Mouse (Mus musculus): Measurements from ENCODE around the gene Olfr417.
"Not testable (repeated sequence)": the region's sequence is repeated elsewhere in the genome, so short reads cannot be mapped to it uniquely, and the experiment has no call there.

The Olfr417 gene

DNA sequence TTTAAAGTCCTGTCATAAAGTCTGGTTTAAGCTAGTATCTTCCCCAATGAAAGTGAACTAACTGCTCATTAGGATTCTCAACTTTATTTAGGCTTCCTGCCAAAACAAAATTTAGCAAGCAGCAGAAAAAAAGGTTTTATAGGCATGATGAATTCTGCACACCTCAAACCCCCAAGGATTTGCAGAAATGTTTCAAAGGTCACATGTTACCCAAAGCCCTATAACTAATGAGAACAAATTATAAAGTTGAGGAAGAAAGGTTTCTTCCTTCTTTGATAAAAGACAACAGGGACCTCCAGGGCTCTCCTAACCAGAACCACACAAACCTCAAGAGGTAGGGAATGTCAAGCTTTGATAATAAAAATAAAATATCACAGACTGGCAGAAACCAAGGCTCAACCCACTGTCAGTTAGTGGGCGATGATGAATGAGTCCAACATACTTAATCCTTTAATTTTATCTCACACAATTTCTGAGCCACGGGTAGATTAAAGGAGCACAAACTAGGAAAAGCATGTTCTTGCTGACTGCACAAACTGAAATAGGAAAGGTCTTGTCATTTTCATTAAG lies at the start of gene Olfr417:
TSS of gene Olfr417 (plus strand) at position 241 of the 570 bp plus-strand sequence.
- no peak for ATAC-seq (ENCODE audit: low TSS enrichment)

DNA sequence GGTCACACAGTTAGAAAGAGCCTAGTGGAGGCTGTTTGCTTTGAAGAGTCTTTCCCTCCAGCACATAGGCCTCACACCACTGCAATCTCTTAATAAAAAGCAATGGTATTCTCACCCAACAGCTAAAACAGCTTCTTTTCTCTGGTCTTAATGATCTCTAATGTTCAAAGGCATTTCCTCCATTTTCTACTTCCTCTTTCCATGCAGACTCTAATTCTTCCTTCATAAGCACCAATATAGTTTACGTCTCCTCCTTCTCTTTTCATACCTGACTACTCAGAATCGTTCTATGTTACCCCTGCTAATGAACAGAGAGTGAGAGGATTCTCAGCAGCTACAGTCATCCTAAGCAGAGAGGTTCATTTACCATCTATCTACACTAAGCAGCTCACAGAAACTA lies 47.6 kb upstream of the Olfr417 start:
- ATAC-seq (ENCODE audit: low TSS enrichment), result no peak

DNA sequence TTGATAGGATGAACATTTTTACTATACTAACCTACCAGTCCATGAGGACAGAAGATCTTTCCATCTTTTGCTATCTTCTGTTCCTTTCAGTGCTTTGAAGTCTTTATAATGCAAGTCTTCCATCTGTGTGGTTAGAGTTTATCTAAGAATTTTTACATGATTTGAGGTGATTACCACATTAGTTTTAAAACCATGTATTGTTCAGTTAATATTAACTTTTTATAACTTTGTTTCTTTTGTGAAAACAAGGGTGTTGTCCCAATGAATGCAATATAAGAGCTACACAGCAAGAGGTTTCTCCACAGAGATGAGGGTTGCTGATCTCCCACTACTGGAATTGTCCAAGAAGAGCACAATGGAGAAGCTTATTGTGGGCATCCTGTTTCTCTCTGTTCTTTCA lies 34.7 kb upstream of the Olfr417 start, which contains the start of gene Mptx1:
TSS of gene Mptx1 (plus strand) at position 301 of the 400 bp plus-strand sequence.
- ATAC-seq (ENCODE audit: low TSS enrichment), result no peak

DNA sequence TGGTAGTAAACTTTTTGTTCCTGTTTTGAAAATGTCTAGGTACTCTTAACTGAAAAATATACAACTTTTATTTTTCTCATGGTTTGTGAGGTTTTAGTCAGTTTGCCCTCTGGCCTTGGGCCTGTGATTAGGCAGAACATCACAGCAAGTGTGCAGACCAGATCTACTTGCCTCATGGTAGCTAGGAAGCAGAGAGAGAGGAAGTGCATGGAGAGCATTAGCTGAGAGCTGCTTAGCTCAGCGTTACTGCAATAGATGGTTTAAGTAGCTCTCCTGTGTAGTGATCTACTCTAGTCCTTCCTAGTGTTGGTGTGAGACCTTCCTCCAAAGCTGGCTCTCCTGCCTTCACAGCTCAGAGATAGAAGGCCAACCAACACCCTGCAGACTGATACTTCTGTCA lies 11.3 kb upstream of the Olfr417 start:
- not testable (repeated sequence) for ATAC-seq (ENCODE audit: low TSS enrichment)

DNA sequence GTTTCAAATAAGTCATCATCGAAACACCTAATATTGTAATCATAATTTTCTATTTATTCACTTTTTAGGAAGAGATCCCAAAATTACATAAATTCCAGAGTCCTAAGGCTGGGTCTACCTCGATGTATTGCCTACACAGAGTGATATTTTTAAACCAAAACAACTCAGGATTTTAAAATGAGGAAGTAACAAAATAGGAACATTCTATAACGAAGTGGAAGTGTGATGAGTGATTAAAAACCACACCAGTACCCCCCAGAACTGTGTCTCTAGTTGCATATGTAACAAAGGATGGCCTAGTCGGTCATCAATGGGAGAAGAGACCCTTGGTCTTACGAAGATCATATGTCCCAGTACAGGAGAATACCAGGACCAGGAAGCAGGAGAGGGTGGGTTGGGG lies 10.3 kb upstream of the Olfr417 start:
- no peak for ATAC-seq (ENCODE audit: low TSS enrichment)

DNA sequence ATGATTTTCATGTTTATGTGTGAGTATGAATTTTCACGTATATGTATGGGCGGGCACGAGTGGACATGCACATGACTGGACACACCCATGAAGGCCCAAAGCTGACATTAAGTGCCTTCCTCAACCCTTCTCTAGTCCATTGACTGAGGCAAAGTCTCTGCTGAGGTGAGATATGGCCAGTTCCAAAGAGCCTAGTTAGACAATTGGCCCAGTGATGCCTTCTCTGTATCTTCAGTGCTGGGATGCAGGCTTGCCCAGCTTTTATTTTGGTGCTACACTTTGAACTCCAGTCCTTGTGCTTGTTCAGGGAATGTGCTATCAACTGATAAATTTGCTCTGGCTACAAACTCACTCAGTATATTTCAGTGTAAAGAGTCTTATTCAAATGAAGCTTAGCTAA lies 8.9 kb downstream of the Olfr417 start:
- no peak for ATAC-seq (ENCODE audit: low TSS enrichment)

DNA sequence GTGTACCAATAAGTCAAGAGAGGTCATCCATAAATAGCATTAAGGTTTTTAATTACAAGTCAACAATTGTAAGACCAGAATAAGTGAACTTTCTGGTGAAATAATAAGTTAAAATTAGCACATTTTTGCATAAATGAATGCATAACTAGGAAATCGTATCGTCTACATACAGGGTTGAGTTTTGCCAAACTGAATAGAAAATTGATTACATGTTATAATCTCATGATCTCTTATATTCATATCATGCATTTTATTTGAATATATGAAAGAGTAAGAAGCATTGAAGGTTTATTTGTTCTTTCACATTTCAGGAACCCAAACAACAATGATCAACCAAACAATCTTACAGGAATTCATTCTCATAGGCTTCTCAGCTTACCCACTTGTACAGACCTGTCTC lies 25.8 kb downstream of the Olfr417 start, which contains the start of gene Olfr248:
TSS of gene Olfr248 (plus strand) at position 301 of the 400 bp plus-strand sequence.
- no peak for ATAC-seq (ENCODE audit: low TSS enrichment)

DNA sequence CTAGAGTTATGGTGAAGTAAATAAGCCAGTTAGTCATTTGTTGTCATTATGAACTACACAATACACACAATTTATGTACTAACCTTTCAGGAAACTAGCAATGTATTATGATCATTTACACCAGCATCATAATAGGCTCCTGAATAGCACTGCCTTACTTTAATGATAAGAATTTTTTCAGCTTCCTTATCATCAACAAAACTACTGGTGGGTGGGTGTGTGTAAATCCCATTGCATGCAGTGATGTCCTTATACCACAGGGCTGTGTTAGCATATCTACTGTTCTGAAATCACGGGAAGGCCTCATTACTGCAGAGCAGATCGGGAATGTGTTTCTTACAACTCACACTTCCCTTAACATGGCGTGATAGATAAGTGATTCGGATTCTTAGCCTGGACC lies 58.0 kb downstream of the Olfr417 start:
- ATAC-seq (ENCODE audit: low TSS enrichment), result no peak

DNA sequence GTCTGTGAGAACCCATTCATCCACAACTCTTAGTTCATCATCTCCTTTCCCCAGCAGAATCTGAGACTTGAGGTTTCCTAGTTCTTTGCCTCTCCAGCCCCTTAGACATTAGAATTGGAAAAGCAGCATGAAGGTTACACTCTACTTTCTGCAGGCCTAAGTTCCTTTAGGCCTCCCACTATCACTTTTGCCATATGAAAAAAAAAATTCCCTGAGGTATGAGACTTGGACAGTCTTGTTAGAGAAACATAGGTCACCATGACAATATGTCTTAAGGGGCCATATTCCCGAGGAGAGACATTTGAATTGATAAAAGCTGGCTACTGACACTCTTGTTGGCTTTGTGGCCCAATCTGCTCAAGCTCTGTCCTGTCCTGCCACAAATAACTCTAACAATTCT lies 58.8 kb downstream of the Olfr417 start, which contains the start of gene Olfr414:
TSS of gene Olfr414 (plus strand) at position 301 of the 400 bp plus-strand sequence.
- no peak for ATAC-seq (ENCODE audit: low TSS enrichment)
